Mouse (Mus musculus): ENCODE measurements around the gene Prkab2.

The Prkab2 gene

GRCm38 (mm10) chr3:97649469-97649868, 8.5 kb upstream of the Prkab2 start:
- no peak for DNase-seq (ENCODE audit: low spot score)

- no peak for DNase-seq (ENCODE audit: low spot score)
Observed at GRCm38 (mm10) chr3:97651604-97652003, 6.4 kb upstream of the Prkab2 start.

GRCm38 (mm10) chr3:97653781-97654180, 4.2 kb upstream of the Prkab2 start:
- no peak for DNase-seq (ENCODE audit: low spot score)

GRCm38 (mm10) chr3:97654901-97655300, 3.1 kb upstream of the Prkab2 start:
- DNase-seq (ENCODE audit: low spot score) = peak; percentile 43

- DNase-seq (ENCODE audit: low spot score) = peak; percentile 72
Observed at GRCm38 (mm10) chr3:97658426-97659193, 617 bp downstream of the Prkab2 start.

- no peak for DNase-seq (ENCODE audit: low spot score)
Observed at GRCm38 (mm10) chr3:97659746-97660145, 1.8 kb downstream of the Prkab2 start.

GRCm38 (mm10) chr3:97661206-97661605, 3.2 kb downstream of the Prkab2 start:
- no peak for DNase-seq (ENCODE audit: low spot score)

- no peak for DNase-seq (ENCODE audit: low spot score)
Observed at GRCm38 (mm10) chr3:97665525-97665924, 7.5 kb downstream of the Prkab2 start.

GRCm38 (mm10) chr3:97666154-97666553, 8.2 kb downstream of the Prkab2 start:
- DNase-seq (ENCODE audit: low spot score) = no peak

GRCm38 (mm10) chr3:97667093-97667675, 9.2 kb downstream of the Prkab2 start:
- no peak for DNase-seq (ENCODE audit: low spot score)

- DNase-seq (ENCODE audit: low spot score) = no peak
Observed at GRCm38 (mm10) chr3:97674644-97675110, 16.7 kb downstream of the Prkab2 start, which contains the start of gene Gm17651. Gm17651 (minus strand) TSS chr3:97674694.

- no peak for DNase-seq (ENCODE audit: low spot score)
Observed at GRCm38 (mm10) chr3:97676126-97676525, 18.1 kb downstream of the Prkab2 start.

- no peak for DNase-seq (ENCODE audit: low spot score)
Observed at GRCm38 (mm10) chr3:97678416-97678815, 20.4 kb downstream of the Prkab2 start.

- peak; percentile 79 for DNase-seq (ENCODE audit: low spot score)
Observed at GRCm38 (mm10) chr3:97680631-97681320, 22.8 kb downstream of the Prkab2 start.

- DNase-seq (ENCODE audit: low spot score) = peak; percentile 58
Observed at GRCm38 (mm10) chr3:97681321-97682158, 23.5 kb downstream of the Prkab2 start.

GRCm38 (mm10) chr3:97682159-97682502, 24.1 kb downstream of the Prkab2 start:
- no peak for DNase-seq (ENCODE audit: low spot score)

GRCm38 (mm10) chr3:97682576-97682975, 24.6 kb downstream of the Prkab2 start:
- DNase-seq (ENCODE audit: low spot score) = no peak

GRCm38 (mm10) chr3:97683560-97684195, 25.7 kb downstream of the Prkab2 start:
- DNase-seq (ENCODE audit: low spot score) = no peak

GRCm38 (mm10) chr3:97686372-97687117, 28.6 kb downstream of the Prkab2 start:
- no peak for DNase-seq (ENCODE audit: low spot score)

GRCm38 (mm10) chr3:97689289-97689688, 31.3 kb downstream of the Prkab2 start:
- DNase-seq (ENCODE audit: low spot score) = no peak

- DNase-seq (ENCODE audit: low spot score) = no peak
Observed at GRCm38 (mm10) chr3:97690590-97690989, 32.6 kb downstream of the Prkab2 start.

Data from urinary bladder, postnatal 25 days (tissue).